Mouse (Mus musculus) ES-Bruce4 (cell line): Measurements from ENCODE around the gene Noxa1.

Source experiments
- CTCF ChIP-seq: IDR thresholded peaks from one replicate; pipeline ENCODE4 v1.8.1; 2011; ENCODE audit warnings: low read depth, low read length
- EP300 ChIP-seq: IDR thresholded peaks from 2 replicates; pipeline ENCODE4 v1.6.1; 2011; ENCODE audit warnings: low read depth, low read length; ENCODE audit not compliant: insufficient read depth
- POLR2A ChIP-seq: IDR thresholded peaks from one replicate; pipeline ENCODE4 v1.8.1; 2011; ENCODE audit warnings: low read length; ENCODE audit not compliant: insufficient read depth

- TF ChIP-seq POLR2A: no peak
- TF ChIP-seq CTCF: no peak
- TF ChIP-seq EP300: no peak
Measured at GRCm38 (mm10) chr2:25051450-25051849, 43.5 kb downstream of the Noxa1 start.
